Mouse (Mus musculus) testis, postnatal 14 days (tissue): ENCODE measurements at regions not wholly inside any gene's neighbourhood (a gene's known extent, or its start where the extent isn't known, plus 50 kb on each side); places are given as distances from the start of the nearest gene placed in this dataset.

ENCODE experiments used
- DNase-seq: peaks from one replicate; pipeline ENCODE4 v3.0.0; 2021; ENCODE audit warnings: low spot score

- DNase-seq = no peak
Observed at GRCm38 (mm10) chr2:172613891-172614391, 64.5 kb downstream of the Tfap2c start.

- DNase-seq = no peak
Observed at GRCm38 (mm10) chr2:172615148-172615547, 65.8 kb downstream of the Tfap2c start.

GRCm38 (mm10) chr2:172615582-172615981 lies 66.2 kb downstream of the Tfap2c start:
- DNase-seq = no peak

GRCm38 (mm10) chr2:172619168-172619567 lies 69.8 kb downstream of the Tfap2c start:
- no peak for DNase-seq

- DNase-seq = no peak
Observed at GRCm38 (mm10) chr2:172620001-172620400, 70.6 kb downstream of the Tfap2c start.

GRCm38 (mm10) chr2:172623707-172624106 lies 74.3 kb downstream of the Tfap2c start:
- no peak for DNase-seq

GRCm38 (mm10) chr2:172627353-172628306 lies 78.2 kb downstream of the Tfap2c start:
- no peak for DNase-seq

GRCm38 (mm10) chr2:172630333-172630732 lies 80.9 kb downstream of the Tfap2c start:
- no peak for DNase-seq

GRCm38 (mm10) chr2:172642616-172643015 lies 93.2 kb downstream of the Tfap2c start:
- DNase-seq = no peak

- DNase-seq = no peak
Observed at GRCm38 (mm10) chr2:172643860-172644259, 94.5 kb downstream of the Tfap2c start.

- DNase-seq = no peak
Observed at GRCm38 (mm10) chr2:172644451-172644850, 95.1 kb downstream of the Tfap2c start.

- no peak for DNase-seq
Observed at GRCm38 (mm10) chr2:172648072-172648471, 98.7 kb downstream of the Tfap2c start.

GRCm38 (mm10) chr2:172660479-172660878 lies 111.1 kb downstream of the Tfap2c start:
- no peak for DNase-seq

GRCm38 (mm10) chr2:172660916-172661315 lies 111.5 kb downstream of the Tfap2c start:
- DNase-seq = no peak

GRCm38 (mm10) chr2:172661418-172661980 lies 112.1 kb downstream of the Tfap2c start:
- DNase-seq = no peak

GRCm38 (mm10) chr2:172662165-172662564 lies 112.8 kb downstream of the Tfap2c start:
- DNase-seq = no peak

GRCm38 (mm10) chr2:172663681-172664080 lies 114.3 kb downstream of the Tfap2c start:
- DNase-seq = no peak

GRCm38 (mm10) chr2:172673081-172673480 lies 123.7 kb downstream of the Tfap2c start:
- DNase-seq = no peak

GRCm38 (mm10) chr2:172674641-172675040 lies 125.2 kb downstream of the Tfap2c start:
- no peak for DNase-seq

- no peak for DNase-seq
Observed at GRCm38 (mm10) chr2:172675081-172675480, 125.7 kb downstream of the Tfap2c start.

GRCm38 (mm10) chr2:172690196-172690595 lies 140.8 kb downstream of the Tfap2c start:
- DNase-seq = no peak

- no peak for DNase-seq
Observed at GRCm38 (mm10) chr2:172690931-172691651, 141.7 kb downstream of the Tfap2c start.
